Mouse (Mus musculus) thymus, postnatal 4 days (tissue): ENCODE measurements around the gene T2.
"Not testable (repeated sequence)": the region's sequence is repeated elsewhere in the genome, so short reads cannot be mapped to it uniquely, and the experiment has no call there.

Experiments used
- DNase-seq: peaks from one replicate; pipeline ENCODE4 v3.0.0; 2021

The T2 gene

DNA sequence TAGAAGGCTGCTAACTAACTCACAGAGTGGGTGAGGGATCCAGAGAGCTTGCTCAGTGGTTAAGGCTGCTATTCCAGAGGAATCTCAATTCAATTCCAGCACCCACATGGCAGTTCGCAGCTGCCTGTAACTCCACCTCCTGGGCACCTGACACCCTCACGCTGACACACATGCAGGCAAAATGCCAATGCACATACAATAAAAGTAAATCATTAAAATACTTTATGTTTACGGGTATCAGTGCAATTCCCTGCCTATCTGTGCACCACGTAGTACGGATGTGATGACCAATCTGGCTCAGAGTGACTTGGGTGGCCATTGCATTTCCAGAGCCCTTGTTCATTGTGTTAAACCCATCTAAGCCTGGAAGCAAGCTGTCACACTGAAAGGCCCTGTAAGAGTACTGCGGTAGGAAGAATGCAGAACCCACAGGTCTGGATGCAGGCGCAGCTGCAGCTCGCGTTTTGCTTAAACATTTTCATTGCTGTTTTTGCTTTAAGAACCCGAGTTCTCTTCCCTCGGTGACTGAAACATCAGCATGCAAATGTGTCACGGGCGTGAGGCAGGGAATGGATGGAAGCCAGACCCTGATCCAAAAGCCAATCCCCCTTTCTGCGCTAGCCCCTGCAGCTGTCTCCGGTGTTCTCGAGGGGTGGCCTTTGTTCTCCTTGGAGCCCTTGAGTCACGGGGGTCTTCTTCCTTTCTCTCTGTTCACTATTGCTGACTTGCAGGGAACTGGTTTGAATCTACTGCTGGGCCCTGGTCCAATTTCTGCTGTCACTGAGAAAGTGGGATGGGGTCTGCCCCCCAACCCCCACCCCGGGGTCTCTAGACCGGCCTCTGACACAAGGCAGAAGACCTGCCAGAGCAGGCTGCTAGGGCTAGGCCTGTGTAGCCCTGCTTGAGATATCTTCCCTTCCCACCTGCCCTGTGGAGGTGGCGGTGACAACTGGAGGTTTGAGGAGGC is 12.0 kb downstream of the T2 start:
- DNase-seq = no peak

DNA sequence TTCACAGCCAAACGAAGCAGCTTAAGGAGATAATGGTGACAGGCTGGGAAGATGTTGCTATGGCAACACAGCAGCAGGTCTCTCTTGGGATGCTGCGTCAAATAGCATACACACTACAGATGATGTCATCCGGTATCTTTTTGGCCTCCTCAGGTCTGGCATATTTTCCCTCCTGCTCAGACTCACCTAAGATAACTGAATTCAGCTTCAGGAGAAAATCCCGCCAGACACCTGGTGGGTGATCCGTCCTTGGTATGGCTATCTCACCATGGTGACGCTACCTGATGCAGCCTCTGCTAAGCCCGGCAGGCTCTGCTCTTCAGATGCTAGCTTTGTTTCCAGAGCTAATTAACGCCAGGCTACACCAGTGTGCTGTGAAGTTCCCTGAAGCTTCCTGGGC is 12.8 kb downstream of the T2 start:
- no peak for DNase-seq

DNA sequence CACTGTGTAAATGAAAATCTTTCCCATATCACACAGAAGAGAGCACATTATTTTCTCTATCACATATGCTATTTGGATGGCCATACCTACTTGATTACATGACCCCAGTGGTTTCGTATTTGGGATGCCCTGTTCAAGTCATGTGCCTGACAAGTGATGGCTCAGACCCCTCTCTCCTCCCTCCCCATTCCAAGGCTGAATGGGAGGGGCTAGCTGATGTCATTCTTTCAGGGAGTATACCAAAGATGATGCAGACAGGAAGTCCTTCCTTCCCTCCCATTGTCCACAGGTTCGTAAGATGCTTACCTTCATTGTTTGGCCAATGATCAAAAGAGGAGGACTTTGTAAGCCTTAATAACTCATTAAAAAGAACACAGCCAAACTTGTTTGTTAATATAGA is 13.4 kb downstream of the T2 start:
- no peak for DNase-seq

DNA sequence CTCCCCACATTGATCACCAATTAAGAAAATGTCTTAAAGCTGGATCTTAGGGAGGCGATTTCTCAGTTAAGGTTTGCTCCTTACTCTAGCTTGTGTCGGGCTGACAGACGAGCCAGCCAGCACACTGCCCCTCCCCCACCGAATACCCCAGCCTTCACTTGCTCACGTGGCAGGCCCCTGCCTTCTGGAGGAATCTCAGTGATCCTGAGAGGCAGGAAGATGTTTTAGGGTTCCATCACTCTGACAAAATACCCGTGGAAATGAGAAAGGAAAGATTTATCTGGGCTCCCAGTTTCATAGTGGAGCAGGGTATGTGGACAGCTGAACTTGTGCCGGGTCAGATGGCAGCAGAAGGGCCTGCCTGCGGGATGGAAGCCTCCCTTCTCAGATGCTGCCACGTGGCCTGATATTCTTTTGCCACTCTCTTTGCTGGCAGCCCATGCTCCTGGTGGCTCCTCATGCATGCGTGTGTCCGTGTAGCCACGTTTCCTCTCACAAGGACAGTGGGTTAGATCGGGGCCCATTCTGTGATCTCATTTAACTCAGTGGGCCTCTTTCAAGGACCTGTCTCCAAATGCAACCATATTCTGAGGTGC is 14.9 kb downstream of the T2 start:
- DNase-seq = peak; percentile 25

GRCm38 (mm10) chr17:8371834-8372233 is 16.0 kb downstream of the T2 start:
- peak; percentile 83 for DNase-seq

DNA sequence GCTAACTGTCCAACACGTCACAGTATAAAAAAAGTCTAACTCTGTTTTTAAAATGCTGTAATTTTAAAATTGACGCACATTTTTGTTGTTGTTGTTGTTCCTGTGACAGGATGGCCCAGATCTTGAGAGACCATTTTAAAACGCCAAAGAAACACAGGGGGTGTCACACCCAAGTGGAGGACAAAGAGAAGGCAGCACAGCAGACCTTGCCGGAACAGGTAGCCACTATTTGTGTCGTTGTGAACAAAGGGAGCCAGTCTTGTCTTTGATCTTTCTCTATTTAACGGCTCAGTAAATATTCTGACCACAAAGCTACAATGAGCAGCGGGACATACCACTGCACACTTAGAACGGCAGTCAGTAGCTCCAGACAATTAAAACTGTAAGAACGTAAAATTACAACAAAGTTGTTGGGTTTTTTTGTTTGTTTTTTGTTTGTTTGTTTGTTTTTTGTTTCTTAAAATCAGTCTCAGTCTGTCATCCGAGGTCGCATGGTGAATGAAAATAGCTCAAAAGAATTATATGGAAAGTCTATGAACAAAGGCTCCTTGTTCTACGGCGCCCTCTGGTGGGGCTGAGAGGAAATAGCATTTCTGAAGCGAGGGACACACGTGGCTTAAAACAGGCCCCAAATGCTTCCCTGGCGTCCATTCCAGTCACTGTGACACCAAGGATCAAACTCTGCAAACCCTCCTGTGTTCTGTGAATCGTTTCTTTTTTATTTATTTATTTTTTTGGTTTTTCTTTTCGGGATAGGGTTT is 16.7 kb downstream of the T2 start:
- DNase-seq = peak; percentile 91

GRCm38 (mm10) chr17:8377298-8377697 is 21.5 kb downstream of the T2 start:
- no peak for DNase-seq

DNA sequence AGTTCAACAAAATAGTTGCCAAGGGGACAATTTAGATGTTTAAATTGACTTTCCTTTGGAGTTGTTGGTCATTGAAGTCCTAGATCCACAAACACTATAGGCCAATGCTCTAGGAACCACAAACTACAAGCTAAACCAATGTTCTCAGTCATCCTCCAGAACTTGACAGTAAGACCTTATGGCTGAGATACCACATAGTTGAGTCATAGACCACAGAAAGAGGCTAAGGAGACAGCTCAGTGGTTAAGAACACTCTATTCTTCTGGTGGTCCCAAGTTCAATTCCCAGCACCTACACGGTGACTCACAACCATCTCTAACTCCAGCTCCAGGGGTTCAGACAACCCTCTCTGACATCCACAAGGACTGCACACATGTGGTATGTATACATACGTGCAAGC is 29.6 kb downstream of the T2 start:
- no peak for DNase-seq

- DNase-seq = peak; percentile 81
Observed at GRCm38 (mm10) chr17:8388463-8388862, 32.7 kb downstream of the T2 start.

DNA sequence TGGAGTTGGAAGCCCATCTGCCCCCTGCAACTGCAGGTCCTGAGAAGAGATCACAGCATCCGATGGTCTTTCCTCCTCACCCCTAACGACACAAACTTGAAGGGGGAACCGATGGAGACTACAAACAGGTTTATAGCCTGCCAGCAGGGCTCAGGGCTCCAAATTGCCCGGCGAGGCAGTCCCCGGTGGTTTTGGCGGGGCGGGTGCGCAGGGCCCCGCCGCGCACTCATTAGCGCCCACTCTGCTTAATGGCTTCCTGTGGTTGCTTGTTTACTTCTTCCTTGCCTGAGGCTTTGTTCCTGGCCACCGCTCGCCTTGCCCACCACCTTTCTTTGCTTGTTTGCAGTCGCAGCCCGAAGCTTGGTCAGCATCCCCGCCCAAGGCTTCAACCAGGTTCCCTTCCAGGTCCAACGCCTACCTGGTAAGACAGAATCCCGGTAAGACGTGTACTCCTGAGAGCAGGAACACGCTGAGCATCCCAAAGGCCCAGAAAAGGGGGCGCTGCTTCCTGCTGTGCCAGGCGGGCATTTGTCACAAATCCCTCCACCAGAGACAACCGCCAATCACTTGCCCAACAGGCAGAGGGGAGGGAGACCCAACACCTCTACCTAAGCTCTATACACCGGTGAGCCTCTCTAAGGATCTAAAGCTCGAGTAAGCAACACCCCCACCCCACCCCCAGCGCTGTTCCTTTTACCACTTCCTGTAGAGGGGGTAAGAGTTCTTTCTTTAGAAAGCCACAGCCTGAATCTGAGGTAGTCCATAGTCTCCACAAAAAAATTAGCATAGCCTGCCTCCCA is 33.4 kb downstream of the T2 start:
- DNase-seq = peak; percentile 45

- no peak for DNase-seq
Observed at GRCm38 (mm10) chr17:8389790-8390095, 34.0 kb downstream of the T2 start.

GRCm38 (mm10) chr17:8390487-8390886 is 34.7 kb downstream of the T2 start:
- DNase-seq = no peak

DNA sequence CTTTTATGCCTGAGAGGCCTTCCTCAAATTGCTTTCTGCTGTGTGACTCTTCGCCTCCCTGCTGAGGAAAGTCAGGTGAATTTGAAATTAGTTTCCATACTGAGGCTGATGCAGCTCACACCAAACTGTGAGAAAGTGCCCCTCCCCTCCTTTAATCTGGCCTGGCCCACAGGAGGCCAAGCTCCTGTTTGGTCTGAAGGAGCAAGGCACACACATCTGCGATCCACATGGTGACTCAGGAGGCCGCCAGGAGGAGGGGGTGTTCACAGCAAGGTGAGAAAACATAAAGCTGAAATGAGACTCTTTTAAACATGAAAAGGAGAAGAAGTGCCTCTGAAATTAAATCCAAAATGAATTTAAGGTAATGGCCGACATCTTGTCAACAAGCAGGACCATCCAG is 40.6 kb downstream of the T2 start:
- no peak for DNase-seq

GRCm38 (mm10) chr17:8397946-8398345 is 42.2 kb downstream of the T2 start:
- DNase-seq = no peak

DNA sequence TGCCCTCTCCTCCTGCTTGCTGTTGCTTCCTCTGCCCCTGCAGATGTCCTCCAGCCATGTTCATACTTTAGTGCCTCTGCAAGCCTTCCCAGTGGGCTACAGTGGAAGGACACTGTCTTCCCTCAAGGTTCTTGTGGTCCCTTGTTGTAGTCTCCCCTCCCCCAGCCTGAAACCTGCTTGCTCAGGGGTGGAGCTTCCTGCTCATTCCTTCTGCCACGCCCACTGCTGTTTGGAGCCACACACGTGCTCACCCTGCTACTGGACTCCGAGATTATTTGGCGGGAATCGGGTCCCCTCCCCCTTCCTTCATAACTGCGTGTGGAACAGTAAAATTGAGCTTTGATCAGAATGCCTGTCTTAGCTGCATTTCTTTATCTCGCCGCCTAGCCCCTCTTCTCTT is 48.1 kb downstream of the T2 start:
- DNase-seq = not testable (repeated sequence)

GRCm38 (mm10) chr17:8406285-8406684 is 50.5 kb downstream of the T2 start:
- DNase-seq = no peak

GRCm38 (mm10) chr17:8408002-8408401 is 52.2 kb downstream of the T2 start:
- DNase-seq = not testable (repeated sequence)

DNA sequence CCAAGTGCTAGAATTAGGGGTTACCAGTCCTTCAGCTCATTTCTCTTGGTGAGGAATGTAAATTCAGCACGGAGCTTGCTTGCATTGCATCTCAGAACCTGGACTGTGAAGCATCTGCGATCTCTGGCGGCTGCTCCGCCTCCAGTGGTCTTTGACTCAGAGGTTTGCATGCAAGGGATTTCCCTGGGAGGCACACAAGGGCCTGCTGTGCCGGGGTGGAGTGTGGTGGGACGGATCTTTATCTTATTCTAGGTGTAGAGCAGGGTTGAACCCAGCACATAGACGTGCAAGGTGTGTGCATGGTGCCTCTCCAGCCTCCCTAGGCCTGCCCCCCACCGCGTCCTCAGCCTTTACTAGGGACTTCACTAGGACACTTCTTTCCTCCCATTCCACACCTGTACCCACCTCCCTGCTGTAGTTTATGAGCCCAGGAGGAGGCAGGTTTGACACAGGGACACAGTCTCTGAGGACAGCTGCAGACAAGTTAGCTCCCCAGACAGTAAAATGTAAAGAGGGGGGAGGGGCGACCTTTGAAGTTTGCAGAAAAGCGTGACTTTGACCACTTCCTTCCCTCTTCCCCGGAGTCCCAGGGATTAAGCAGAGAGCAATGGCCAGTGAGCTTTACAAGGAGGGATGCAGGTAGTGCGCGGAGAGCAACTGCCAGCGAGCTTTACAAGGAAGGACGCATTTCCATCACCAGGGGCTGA is 53.0 kb downstream of the T2 start:
- DNase-seq = peak; percentile 44

GRCm38 (mm10) chr17:8410330-8410729 is 54.5 kb downstream of the T2 start:
- DNase-seq = no peak

DNA sequence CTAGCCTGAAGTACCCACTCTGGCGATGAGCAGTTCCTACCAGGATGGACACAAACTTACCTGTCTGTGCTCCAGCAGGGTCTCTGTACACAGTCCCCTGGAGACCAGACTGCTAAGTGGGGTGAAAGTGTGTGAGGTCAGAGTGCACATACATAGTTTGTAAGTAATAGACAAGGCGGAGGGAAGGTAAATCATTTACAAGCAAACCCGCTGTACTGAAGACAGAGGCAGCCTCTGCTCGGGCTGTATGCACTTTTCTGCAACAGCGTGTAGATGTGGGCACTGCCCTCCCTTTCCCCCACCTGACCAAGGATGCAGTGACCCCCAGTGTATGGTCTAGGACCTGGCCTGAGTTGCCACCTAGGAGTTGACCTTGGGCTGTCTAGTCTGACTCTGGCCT is 57.9 kb downstream of the T2 start:
- DNase-seq = no peak

- no peak for DNase-seq
Observed at GRCm38 (mm10) chr17:8415533-8415932, 59.7 kb downstream of the T2 start.

GRCm38 (mm10) chr17:8416865-8417264 is 61.1 kb downstream of the T2 start:
- no peak for DNase-seq
